Mouse (Mus musculus): ENCODE measurements around the gene Olfr715b. TPM values are rescaled to one million over a fixed set of nuclear protein-coding genes. Genes with fewer than 3 reads are reported as not detected.
"Not testable (repeated sequence)": the region's sequence is repeated elsewhere in the genome, so short reads cannot be mapped to it uniquely, and the experiment has no call there.

The Olfr715b gene
- polyA plus RNA-seq (2015; fragmentation: Nextera tagmentation; extraction: Ambion mirVana) = not detected in 2 replicates

- not testable (repeated sequence) for H3K27me3 ChIP-seq; H3K4me1 ChIP-seq; H3K36me3 ChIP-seq; H3K9ac ChIP-seq; H3K27ac ChIP-seq; ATAC-seq (ENCODE audit: borderline replicate concordance, extremely low read depth, low FRiP score, low TSS enrichment); H3K9me3 ChIP-seq; H3K4me2 ChIP-seq; H3K4me3 ChIP-seq
- 80% methylated on average over 1 of the region's 2 CpGs for WGBS
Observed at GRCm38 (mm10) chr7:107110269-107110668, at the start of gene Olfr715b. Olfr715b (minus strand) TSS chr7:107110369.

- not testable (repeated sequence) for H3K4me3 ChIP-seq; H3K9ac ChIP-seq; H3K27me3 ChIP-seq; H3K4me1 ChIP-seq; H3K36me3 ChIP-seq; H3K27ac ChIP-seq; H3K9me3 ChIP-seq; ATAC-seq (ENCODE audit: borderline replicate concordance, extremely low read depth, low FRiP score, low TSS enrichment); H3K4me2 ChIP-seq
- 61% methylated on average over 2 of the region's 2 CpGs for WGBS
Observed at GRCm38 (mm10) chr7:107138027-107138426, 27.9 kb upstream of the Olfr715b start, which contains the start of gene Olfr716. Olfr716 (plus strand) TSS chr7:107138327.

GRCm38 (mm10) chr7:107130983-107131382, 20.8 kb upstream of the Olfr715b start, which contains the start of gene Olfr715:
Olfr715 (minus strand) TSS chr7:107131083.
- 75% methylated on average over 3 of the region's 3 CpGs for WGBS

GRCm38 (mm10) chr7:107092920-107093319, 17.2 kb downstream of the Olfr715b start, which contains the start of gene Olfr17:
Olfr17 (plus strand) TSS chr7:107093220.
- WGBS = 30% methylated on average over 1 of the region's 1 CpGs
- H3K4me2 ChIP-seq = no peak within 1 kb of the TSS
- H3K4me3 ChIP-seq = no peak within 1 kb of the TSS

More at GRCm38 (mm10) chr7:107130983-107131382, 20.8 kb upstream of the Olfr715b start, which contains the start of gene Olfr715:
- H3K36me3 ChIP-seq; H3K27me3 ChIP-seq; H3K4me2 ChIP-seq; H3K9me3 ChIP-seq; H3K27ac ChIP-seq; H3K9ac ChIP-seq; H3K4me3 ChIP-seq; ATAC-seq (ENCODE audit: borderline replicate concordance, extremely low read depth, low FRiP score, low TSS enrichment); H3K4me1 ChIP-seq: not testable (repeated sequence)

GRCm38 (mm10) chr7:107070681-107071080, 39.5 kb downstream of the Olfr715b start, which contains the start of gene Olfr714:
Olfr714 (plus strand) TSS chr7:107070981.
- Histone ChIP-seq H3K27ac (no peak within 1 kb of the TSS), H3K4me2 (no peak within 1 kb of the TSS), H3K9me3 (no peaks in the 10 kb centered on the region), H3K9ac (no peak within 1 kb of the TSS), H3K4me3 (no peak within 1 kb of the TSS), H3K4me1 (no peaks in the 10 kb centered on the region), H3K36me3 (no peaks in the 10 kb centered on the region), H3K27me3 (no peaks in the 10 kb centered on the region)
- ATAC-seq (ENCODE audit: borderline replicate concordance, extremely low read depth, low FRiP score, low TSS enrichment) = no peak
- WGBS = 85% methylated on average over 2 of the region's 2 CpGs

More at GRCm38 (mm10) chr7:107092920-107093319, 17.2 kb downstream of the Olfr715b start, which contains the start of gene Olfr17:
- Histone ChIP-seq H3K36me3 (no peaks in the 10 kb centered on the region), H3K27me3 (no peaks in the 10 kb centered on the region), H3K4me1 (no peaks in the 10 kb centered on the region), H3K27ac (no peak within 1 kb of the TSS), H3K9me3 (no peaks in the 10 kb centered on the region), H3K9ac (no peak within 1 kb of the TSS)
- ATAC-seq (ENCODE audit: borderline replicate concordance, extremely low read depth, low FRiP score, low TSS enrichment) = no peak

Other genes starting within 250 kb of the Olfr715b start
- gene Olfr704, start 247.2 kb downstream of the Olfr715b start, polyA plus RNA-seq (2015; fragmentation: Nextera tagmentation; extraction: Ambion mirVana) = not detected in 2 replicates
- gene Olfr705, start 233.5 kb downstream of the Olfr715b start, polyA plus RNA-seq (2015; fragmentation: Nextera tagmentation; extraction: Ambion mirVana) = not detected in 2 replicates
- not detected in 2 replicates for gene Olfr706, start 222.2 kb downstream of the Olfr715b start, polyA plus RNA-seq (2015; fragmentation: Nextera tagmentation; extraction: Ambion mirVana)
- gene Olfr707, start 209.1 kb downstream of the Olfr715b start, polyA plus RNA-seq (2015; fragmentation: Nextera tagmentation; extraction: Ambion mirVana) = not detected in 2 replicates
- not detected in 2 replicates for gene Olfr1532-ps1, start 202.4 kb downstream of the Olfr715b start, polyA plus RNA-seq (2015; fragmentation: Nextera tagmentation; extraction: Ambion mirVana)
- gene Olfr709-ps1, start 178.2 kb downstream of the Olfr715b start, polyA plus RNA-seq (2015; fragmentation: Nextera tagmentation; extraction: Ambion mirVana) = not detected in 2 replicates
- gene Olfr710, start 162.1 kb downstream of the Olfr715b start, polyA plus RNA-seq (2015; fragmentation: Nextera tagmentation; extraction: Ambion mirVana) = not detected in 2 replicates
- not detected in 2 replicates for gene Olfr6, start 146.4 kb downstream of the Olfr715b start, polyA plus RNA-seq (2015; fragmentation: Nextera tagmentation; extraction: Ambion mirVana)
- not detected in 2 replicates for gene Olfr711, start 134.9 kb downstream of the Olfr715b start, polyA plus RNA-seq (2015; fragmentation: Nextera tagmentation; extraction: Ambion mirVana)
- not detected in 2 replicates for gene Olfr2, start 104.3 kb downstream of the Olfr715b start, polyA plus RNA-seq (2015; fragmentation: Nextera tagmentation; extraction: Ambion mirVana)
- not detected in 2 replicates for gene Olfr713, start 79.2 kb downstream of the Olfr715b start, polyA plus RNA-seq (2015; fragmentation: Nextera tagmentation; extraction: Ambion mirVana)
- gene Olfr714, start 39.4 kb downstream of the Olfr715b start, polyA plus RNA-seq (2015; fragmentation: Nextera tagmentation; extraction: Ambion mirVana) = not detected in 2 replicates
- not detected in 2 replicates for gene Olfr17, start 17.1 kb downstream of the Olfr715b start, polyA plus RNA-seq (2015; fragmentation: Nextera tagmentation; extraction: Ambion mirVana)
- gene Olfr715, start 20.7 kb upstream of the Olfr715b start, polyA plus RNA-seq (2015; fragmentation: Nextera tagmentation; extraction: Ambion mirVana) = not detected in 2 replicates
- gene Olfr716, start 28.0 kb upstream of the Olfr715b start, polyA plus RNA-seq (2015; fragmentation: Nextera tagmentation; extraction: Ambion mirVana) = not detected in 2 replicates
- gene Nlrp14, start 56.6 kb upstream of the Olfr715b start, polyA plus RNA-seq (2015; fragmentation: Nextera tagmentation; extraction: Ambion mirVana) = not detected in 2 replicates
- not detected in 2 replicates for gene Rbmxl2, start 99.1 kb upstream of the Olfr715b start, polyA plus RNA-seq (2015; fragmentation: Nextera tagmentation; extraction: Ambion mirVana)